Mouse (Mus musculus) layer of hippocampus, adult 2 months (tissue): ENCODE data around the gene Gm5294. TPM values are rescaled to one million over a fixed set of nuclear protein-coding genes. Genes with fewer than 3 reads are reported as not detected.

ENCODE experiments used
- DNase-seq, 2 experiments: peaks; one replicate each; pipeline ENCODE4 v3.0.0; 2022; ENCODE audit warnings: low spot score in 2 of 2
- H3K27ac ChIP-seq: fragments of 200-600 bp; 2 replicates; pipeline ENCODE4 v1.8.1; 2022
- H3K4me3 ChIP-seq: fragments of 200-600 bp; 2 replicates; pipeline ENCODE4 v1.8.1; 2022; ENCODE audit warnings: mild to moderate bottlenecking
- CTCF ChIP-seq: fragments of 200-600 bp; conservative IDR thresholded peaks from 2 replicates; pipeline ENCODE4 v1.8.1; 2022; ENCODE audit warnings: antibody characterized with exemption, mild to moderate bottlenecking, moderate library complexity
- total RNA-seq, 2 experiments: library from RNA; stranded (reverse); gene quantifications; 2 replicates each; pipeline ENCODE4 v1.2.3; 2021

Gene Gm5294
- total RNA-seq, 2 experiments from 2014 or later = not detected

GRCm38 (mm10) chr5:138857010-138857617 lies 37.2 kb downstream of the Gm5294 start:
- peak; percentile 83 to 86 for DNase-seq

GRCm38 (mm10) chr5:138857811-138858251 lies 38.0 kb downstream of the Gm5294 start:
- no peak for DNase-seq
- no peak for TF ChIP-seq CTCF
- H3K4me3 ChIP-seq = no peak overlapping the region
- H3K27ac ChIP-seq = no peak overlapping the region

More at GRCm38 (mm10) chr5:138857010-138857617, 37.2 kb downstream of the Gm5294 start:
- Histone ChIP-seq H3K27ac (no peak overlapping the region), H3K4me3 (no peak overlapping the region)
- TF ChIP-seq CTCF = peak; percentile 94

DNA sequence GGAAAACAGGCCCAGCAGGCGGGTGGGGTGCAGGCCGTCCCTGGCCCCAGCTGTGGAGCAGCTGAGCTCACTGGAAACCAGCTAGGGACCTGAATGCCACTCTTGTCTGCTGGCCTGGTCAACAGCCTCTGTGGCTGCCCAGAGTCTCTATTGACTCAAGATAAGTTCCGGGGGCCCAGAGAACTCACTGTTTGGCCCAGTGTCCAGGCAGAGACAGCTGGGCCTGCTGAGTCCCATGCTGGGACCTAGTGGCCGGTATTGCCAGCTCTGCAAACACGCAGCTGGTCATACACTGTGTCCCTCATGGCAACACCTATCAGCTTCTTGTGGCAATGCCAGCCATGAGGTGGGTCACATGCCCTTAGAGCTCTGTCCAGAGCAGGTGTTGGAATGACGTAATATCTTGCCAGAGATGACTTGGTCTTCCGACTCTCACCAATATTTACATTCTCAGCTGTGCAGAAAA lies 43.8 kb downstream of the Gm5294 start:
- no peak for TF ChIP-seq CTCF

DNA sequence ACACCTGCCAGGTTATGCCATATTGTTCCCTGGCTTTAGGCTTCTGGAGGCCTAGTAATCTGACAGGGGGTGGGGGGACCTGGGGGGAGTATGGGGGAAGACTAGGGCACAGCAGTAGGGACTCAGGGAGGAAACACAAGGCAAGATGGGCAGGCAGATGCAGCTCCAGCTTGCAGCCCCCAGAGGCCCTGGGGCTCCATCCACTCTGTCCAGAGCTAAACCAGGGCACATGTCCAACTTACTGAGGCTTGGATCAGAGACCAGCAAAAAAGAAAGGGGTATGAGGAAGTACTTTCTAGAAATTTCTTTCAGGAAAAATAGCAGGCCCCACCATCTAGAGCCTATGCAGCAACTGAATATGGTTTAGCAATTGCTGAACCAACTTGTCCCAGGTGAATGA lies 44.3 kb downstream of the Gm5294 start:
- no peak for DNase-seq
- TF ChIP-seq CTCF = no peak
- Histone ChIP-seq H3K4me3 (no peak overlapping the region), H3K27ac (no peak overlapping the region)

More for the DNA sequence above, 43.8 kb downstream of the Gm5294 start:
- DNase-seq = peak; percentile 22 to 40
- H3K27ac ChIP-seq = no peak overlapping the region
- no peak overlapping the region for H3K4me3 ChIP-seq

- no peak for DNase-seq
- TF ChIP-seq CTCF = no peak
- no peak overlapping the region for H3K4me3 ChIP-seq
- no peak overlapping the region for H3K27ac ChIP-seq
Observed at GRCm38 (mm10) chr5:138864880-138865279, 45.0 kb downstream of the Gm5294 start.

GRCm38 (mm10) chr5:138865637-138866036 lies 45.8 kb downstream of the Gm5294 start:
- no peak for DNase-seq
- no peak for TF ChIP-seq CTCF
- no peak overlapping the region for H3K27ac ChIP-seq
- no peak overlapping the region for H3K4me3 ChIP-seq

Other genes with a start within 250 kb of the Gm5294 start
- gene Zfp68, start 200.3 kb upstream of the Gm5294 start, total RNA-seq = 10 to 100 TPM; 30.1 to 31.3 TPM
- 10 to 100 TPM; 17.1 to 18.2 TPM for gene A430033K04Rik, start 197.2 kb upstream of the Gm5294 start, total RNA-seq
- gene Fam20c, start 65.6 kb upstream of the Gm5294 start, total RNA-seq = 10 to 100 TPM; 29.2 to 33.7 TPM
- 10 to 100 TPM; 37.5 to 41.3 TPM for gene Pdgfa, start 177.3 kb downstream of the Gm5294 start, total RNA-seq